ENCODE assay signal across 19 mouse cellular contexts in genomic region chr10:4290561-4290960, GRCm38 (mm10). TPM values are rescaled to one million over a fixed set of nuclear protein-coding genes. Genes with fewer than 3 reads are reported as not detected.
DNase-seq lines count a peak whose midpoint lies in the region; ATAC-seq and TF ChIP-seq lines count a peak whose summit lies in the region.
"Had no signal": no experiment of that assay in that cellular context is flagged by ENCODE, and none has a peak within 500 bp of the region (broad histone marks: within the 10 kb centered on the region; RNA-seq: fewer than 3 reads in every experiment).

No protein-coding gene starts in this region.

- H3K4me1 ChIP-seq in midbrain, embryonic 11.5 days (ENCODE audit: control insufficient read depth, insufficient read depth, low read length), result no peaks in the 10 kb centered on the region
- H3K4me1 ChIP-seq in midbrain, embryonic 15.5 days, result no peaks in the 10 kb centered on the region
- H3K4me1 ChIP-seq in ES-Bruce4 (ENCODE audit: control insufficient read depth, insufficient read depth, low read length), result peaks cover 3% of the 10 kb centered on the region
- peaks cover 13% of the 10 kb centered on the region for H3K4me1 ChIP-seq in hindbrain, embryonic 13.5 days (replicated peaks)

- H3K27ac ChIP-seq in midbrain, embryonic 11.5 days (ENCODE audit: low read depth, low read length), result no peak overlapping the region
- H3K27ac ChIP-seq in midbrain, embryonic 15.5 days, result no peak overlapping the region
- H3K27ac ChIP-seq in ES-Bruce4 (ENCODE audit: insufficient read depth, low read length), result peak overlapping the region; percentile 98
- H3K27ac ChIP-seq in hindbrain, embryonic 13.5 days, result no peak overlapping the region
- H3K27ac ChIP-seq: embryonic facial prominence, embryonic 10.5 days; gastrocnemius, adult 2 months; heart, embryonic 13.5 days had no signal

- H3K9me3 ChIP-seq in midbrain, embryonic 11.5 days (ENCODE audit: control insufficient read depth, low read length), result no peaks in the 10 kb centered on the region
- H3K9me3 ChIP-seq in midbrain, embryonic 15.5 days, result no peaks in the 10 kb centered on the region
- H3K9me3 ChIP-seq in ES-Bruce4 (replicated peaks; ENCODE audit: control insufficient read depth, insufficient read depth, low read length, poor library complexity, severe bottlenecking), result no peaks in the 10 kb centered on the region
- no peaks in the 10 kb centered on the region for H3K9me3 ChIP-seq in hindbrain, embryonic 13.5 days
- H3K9me3 ChIP-seq: embryonic facial prominence, embryonic 10.5 days; heart, embryonic 13.5 days had no signal

- no peak overlapping the region for H3K9ac ChIP-seq in midbrain, embryonic 11.5 days (ENCODE audit: low read length)
- no peak overlapping the region for H3K9ac ChIP-seq in midbrain, embryonic 15.5 days
- peak overlapping the region; percentile 35 for H3K9ac ChIP-seq in ES-Bruce4 (ENCODE audit: low read depth, poor library complexity, severe bottlenecking)
- H3K9ac ChIP-seq in hindbrain, embryonic 13.5 days, result no peak overlapping the region
- H3K9ac ChIP-seq: heart, embryonic 13.5 days had no signal

- no peak for ATAC-seq in midbrain, embryonic 11.5 days (ENCODE audit: low FRiP score)
- ATAC-seq in midbrain, embryonic 15.5 days (replicated peaks), result no peak
- peak; percentile 44; the same call in 1 of the 2 replicates for ATAC-seq in hindbrain, embryonic 13.5 days (ENCODE audit: low FRiP score)
- ATAC-seq: activated CD4-positive, CD25-positive, alpha-beta regulatory T cell, adult 4 months; forebrain, embryonic 14.5 days; intestine, embryonic 16.5 days had no signal

- no peaks in the 10 kb centered on the region for H3K36me3 ChIP-seq in midbrain, embryonic 11.5 days (ENCODE audit: control insufficient read depth, insufficient read depth, low read length)
- H3K36me3 ChIP-seq in midbrain, embryonic 15.5 days (replicated peaks), result no peaks in the 10 kb centered on the region
- peaks cover 22% of the 10 kb centered on the region for H3K36me3 ChIP-seq in ES-Bruce4 (ENCODE audit: control insufficient read depth, insufficient read depth, low read length, poor library complexity, severe bottlenecking)
- H3K36me3 ChIP-seq in hindbrain, embryonic 13.5 days, result no peaks in the 10 kb centered on the region
- H3K36me3 ChIP-seq: embryonic facial prominence, embryonic 10.5 days; heart, embryonic 13.5 days had no signal

- H3K4me2 ChIP-seq in midbrain, embryonic 11.5 days, result no peak overlapping the region
- no peak overlapping the region for H3K4me2 ChIP-seq in midbrain, embryonic 15.5 days
- no peak overlapping the region for H3K4me2 ChIP-seq in hindbrain, embryonic 13.5 days
- H3K4me2 ChIP-seq: heart, embryonic 13.5 days had no signal

- peak; percentile 65 for TF ChIP-seq EP300 in ES-Bruce4 (IDR thresholded peaks at IDR 0.05; ENCODE audit: insufficient read depth, low read depth, low read length)

- TF ChIP-seq CTCF in ES-Bruce4 (IDR thresholded peaks at IDR 0.05; ENCODE audit: low read depth, low read length), result no peak

- intact Hi-C loops in gastrocnemius, postnatal 14 days (cut with DNase I; ENCODE audit: low total_unique reads), result no loop called here

- no peaks in the 10 kb centered on the region for H3K27me3 ChIP-seq in midbrain, embryonic 11.5 days (ENCODE audit: control insufficient read depth, insufficient read depth, low read length)
- H3K27me3 ChIP-seq in midbrain, embryonic 15.5 days (replicated peaks), result no peaks in the 10 kb centered on the region
- no peaks in the 10 kb centered on the region for H3K27me3 ChIP-seq in ES-Bruce4 (ENCODE audit: control insufficient read depth, insufficient read depth, low read length, poor library complexity, severe bottlenecking)
- no peaks in the 10 kb centered on the region for H3K27me3 ChIP-seq in hindbrain, embryonic 13.5 days
- H3K27me3 ChIP-seq: CH12.LX; heart, embryonic 13.5 days had no signal

- TF ChIP-seq POLR2A in ES-Bruce4 (IDR thresholded peaks at IDR 0.05; ENCODE audit: insufficient read depth, low read length), result no peak

- peak; percentile 79 for DNase-seq in midbrain, embryonic 11.5 days (ENCODE audit: low spot score, missing footprints)
- no peak for DNase-seq in testis, postnatal 10 days (ENCODE audit: low spot score)
- no peak for DNase-seq in gastrocnemius, postnatal 14 days
- DNase-seq: adrenal gland, postnatal 25 days; cerebellum, adult 18-20 months; cerebellum, postnatal 10 days; gastrocnemius, adult 2 months; gastrocnemius, postnatal 36 days; heart, adult 11 months; heart, postnatal 36 days had no signal

- no peak overlapping the region for H3K4me3 ChIP-seq in midbrain, embryonic 11.5 days (ENCODE audit: low read depth, low read length)
- H3K4me3 ChIP-seq in midbrain, embryonic 15.5 days, result no peak overlapping the region
- H3K4me3 ChIP-seq in ES-Bruce4 (ENCODE audit: low read depth, low read length), result peak overlapping the region; percentile 31
- H3K4me3 ChIP-seq in hindbrain, embryonic 13.5 days, result no peak overlapping the region
- H3K4me3 ChIP-seq: embryonic facial prominence, embryonic 10.5 days; gastrocnemius, adult 2 months; heart, embryonic 13.5 days had no signal

- WGBS in midbrain, embryonic 11.5 days, result 88% methylated on average over 6 of the region's 6 CpGs
- WGBS in midbrain, embryonic 15.5 days, result 85% methylated on average over 6 of the region's 6 CpGs
- WGBS in hindbrain, embryonic 13.5 days, result 72% methylated on average over 6 of the region's 6 CpGs

RNA-seq across cellular contexts. Expression of gene Akap12, which starts 24.4 kb away (rescaled TPM):
- polyA plus RNA-seq in midbrain, embryonic 11.5 days (2014; fragmentation: Nextera tagmentation; extraction: Ambion mirVana), result 42.1 and 44.1 TPM in 2 replicates
- polyA plus RNA-seq in midbrain, embryonic 15.5 days (2015; fragmentation: Nextera tagmentation; extraction: Ambion mirVana), result 40.8 and 41.5 TPM in 2 replicates
- 381 and 387 TPM in 2 replicates for polyA plus RNA-seq in ES-Bruce4 (2011; ENCODE audit: insufficient read depth, insufficient read length, low read depth, missing spikeins)
- 47.8 and 50.5 TPM in 2 replicates for polyA plus RNA-seq in hindbrain, embryonic 13.5 days (2015; fragmentation: Nextera tagmentation; extraction: Ambion mirVana)
- total RNA-seq in gastrocnemius, postnatal 14 days (2021), result 10 to 100 TPM; 15.4 to 26.5 TPM
